18 mouse cellular contexts compared by ENCODE assay signal in genomic region chr12:83768235-83768899, GRCm38 (mm10). TPM values are rescaled to one million over a fixed set of nuclear protein-coding genes. Genes with fewer than 3 reads are reported as not detected.
DNase-seq lines count a peak whose midpoint lies in the region; ATAC-seq and TF ChIP-seq lines count a peak whose summit lies in the region.
"Had no signal": no experiment of that assay in that cellular context is flagged by ENCODE, and none has a peak within 500 bp of the region (broad histone marks: within the 10 kb centered on the region; RNA-seq: fewer than 3 reads in every experiment).

No protein-coding gene starts in this region.

- WGBS in kidney, embryonic 16.5 days = 21% methylated on average over 14 of the region's 14 CpGs
- WGBS in limb, embryonic 12.5 days = 39% methylated on average over 14 of the region's 14 CpGs
- WGBS in heart, adult 2 months = 80% methylated on average over 14 of the region's 14 CpGs

- peaks cover 53% of the 10 kb centered on the region for H3K4me1 ChIP-seq in kidney, embryonic 16.5 days (ENCODE audit: insufficient read depth, low read length)
- peaks cover 54% of the 10 kb centered on the region for H3K4me1 ChIP-seq in limb, embryonic 12.5 days (replicated peaks)
- peaks cover 6% of the 10 kb centered on the region for H3K4me1 ChIP-seq in heart, adult 2 months (ENCODE audit: control insufficient read depth, insufficient read depth, low read length)

- peak; percentile 4 for DNase-seq in testis, postnatal 14 days (ENCODE audit: low spot score)
- DNase-seq in testis, postnatal 10 days (ENCODE audit: low spot score) = no peak
- DNase-seq in ovary, adult 18-20 months (ENCODE audit: low spot score) = no peak
- no peak for DNase-seq in T-cell, adult 2 months (ENCODE audit: low spot score)
- no peak for DNase-seq in heart, adult 2 months
- DNase-seq: adrenal gland, adult 8-10 months; B cell, adult 2 months; cerebellum, adult 18-20 months; heart, adult 18-20 months; lung, postnatal 4 days; right cerebral cortex, postnatal 25 days had no signal

- H3K9me3 ChIP-seq in kidney, embryonic 16.5 days (ENCODE audit: low read length) = no peaks in the 10 kb centered on the region
- no peaks in the 10 kb centered on the region for H3K9me3 ChIP-seq in limb, embryonic 12.5 days
- H3K9me3 ChIP-seq: forebrain, embryonic 15.5 days; liver, embryonic 15.5 days had no signal

- no peak for TF ChIP-seq EP300 in heart, adult 2 months (IDR thresholded peaks at IDR 0.05; ENCODE audit: insufficient read depth, low read depth, low read length)

- 0 out of 2 replicates have a peak overlapping the region, but pooled peaks have one; percentile 1 for H3K4me2 ChIP-seq in kidney, embryonic 16.5 days (replicated peaks; ENCODE audit: low read depth, low read length)
- 0 out of 2 replicates have a peak overlapping the region, but pooled peaks have one; percentile 7 for H3K4me2 ChIP-seq in limb, embryonic 12.5 days
- H3K4me2 ChIP-seq: forebrain, embryonic 15.5 days; liver, embryonic 15.5 days; midbrain, embryonic 11.5 days had no signal

- H3K27me3 ChIP-seq in kidney, embryonic 16.5 days (ENCODE audit: insufficient read depth, low read length) = no peaks in the 10 kb centered on the region
- H3K27me3 ChIP-seq in limb, embryonic 12.5 days = peaks cover 40% of the 10 kb centered on the region
- H3K27me3 ChIP-seq in heart, adult 2 months (ENCODE audit: control insufficient read depth, insufficient read depth, low read length) = no peaks in the 10 kb centered on the region
- H3K27me3 ChIP-seq: forebrain, embryonic 15.5 days had no signal

- no peaks in the 10 kb centered on the region for H3K79me2 ChIP-seq in heart, adult 2 months (replicated peaks; ENCODE audit: control insufficient read depth, insufficient read depth, low read length)

- no peak overlapping the region for H3K4me3 ChIP-seq in kidney, embryonic 16.5 days (ENCODE audit: low read length)
- H3K4me3 ChIP-seq in limb, embryonic 12.5 days (replicated peaks) = no peak overlapping the region
- no peak overlapping the region for H3K4me3 ChIP-seq in heart, adult 2 months
- H3K4me3 ChIP-seq: forebrain, embryonic 15.5 days; liver, embryonic 15.5 days had no signal

- peak overlapping the region; percentile 92 for H3K27ac ChIP-seq in kidney, embryonic 16.5 days (ENCODE audit: low read length)
- H3K27ac ChIP-seq in limb, embryonic 12.5 days = peak overlapping the region; percentile 47; the same call in 1 of the 2 replicates
- H3K27ac ChIP-seq in heart, adult 2 months = no peak overlapping the region; the same call in 1 of the 2 replicates
- H3K27ac ChIP-seq: forebrain, embryonic 15.5 days; liver, embryonic 15.5 days had no signal

- no peak for TF ChIP-seq POLR2A in heart, adult 2 months (IDR thresholded peaks at IDR 0.05; ENCODE audit: insufficient read depth, low read depth, low read length)

- intact Hi-C loops in heart, adult 2 months (cut with DNase I) = no loop called here

- H3K9ac ChIP-seq in kidney, embryonic 16.5 days (replicated peaks; ENCODE audit: low read length) = no peak overlapping the region
- H3K9ac ChIP-seq in limb, embryonic 12.5 days (replicated peaks) = no peak overlapping the region
- H3K9ac ChIP-seq in heart, adult 2 months (ENCODE audit: low read depth, low read length) = no peak overlapping the region
- H3K9ac ChIP-seq: forebrain, embryonic 15.5 days; liver, embryonic 15.5 days had no signal

- H3K36me3 ChIP-seq in kidney, embryonic 16.5 days (ENCODE audit: insufficient read depth, low read length) = no peaks in the 10 kb centered on the region
- H3K36me3 ChIP-seq in limb, embryonic 12.5 days = no peaks in the 10 kb centered on the region
- H3K36me3 ChIP-seq in heart, adult 2 months (ENCODE audit: control insufficient read depth, insufficient read depth, low read length) = no peaks in the 10 kb centered on the region
- H3K36me3 ChIP-seq: forebrain, embryonic 15.5 days; liver, embryonic 15.5 days had no signal

- no peak for TF ChIP-seq CTCF in heart, adult 2 months (IDR thresholded peaks at IDR 0.05)

- peak; percentile 50 for ATAC-seq in kidney, embryonic 16.5 days (ENCODE audit: low FRiP score, low TSS enrichment)
- ATAC-seq in limb, embryonic 12.5 days (ENCODE audit: insufficient number of reproducible peaks, insufficient read depth, low FRiP score, low TSS enrichment, low read depth) = no peak
- ATAC-seq: forebrain, embryonic 15.5 days; inflammation-experienced regulatory T-cells, adult 6 months had no signal

RNA-seq across cellular contexts. Expression of gene Papln, which starts 4.9 kb away (rescaled TPM):
- polyA plus RNA-seq in kidney, embryonic 16.5 days (2015; fragmentation: Nextera tagmentation; extraction: Ambion mirVana) = 2.7 and 3.0 TPM in 2 replicates
- 0.32 and 0.36 TPM in 2 replicates for polyA plus RNA-seq in limb, embryonic 12.5 days (2016; fragmentation: Nextera tagmentation; extraction: Ambion mirVana)
- 1 to 10 TPM; 4.9 to 7.5 TPM for total RNA-seq in heart, adult 2 months (2021)
- 8.7 and 13.1 TPM in 2 replicates for polyA plus RNA-seq in heart, adult 2 months (2012; rRNA removed)
- total RNA-seq: common myeloid progenitor, adult 5-6 weeks had no signal
- polyA plus RNA-seq: inflammation-experienced regulatory T-cells, adult 6 months; midbrain, embryonic 11.5 days had no signal
